Mouse (Mus musculus): ENCODE results near the gene Rptor.

DNA sequence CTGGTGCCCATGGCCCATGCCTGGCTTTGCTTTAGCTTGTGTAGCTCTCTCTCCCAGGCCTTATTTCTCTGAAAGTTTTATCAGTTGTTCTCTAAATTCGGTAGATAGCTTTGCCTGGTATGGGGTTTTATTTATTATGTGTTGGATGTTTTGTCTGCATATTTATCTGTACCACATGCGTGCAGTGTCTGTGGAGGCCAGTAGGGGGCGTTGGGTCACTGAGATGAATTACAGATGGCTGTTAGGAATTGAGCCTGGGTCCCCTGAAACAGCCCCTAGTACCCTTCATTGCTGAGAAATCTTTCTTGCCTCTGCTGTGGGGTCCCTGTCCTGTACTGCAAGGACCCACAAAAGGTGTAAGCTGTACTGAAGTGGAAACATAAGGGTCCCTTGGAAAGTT, 24.5 kb downstream of the Rptor start:
- TF ChIP-seq CTCF (IDR thresholded peaks at IDR 0.05) (peak; percentile 36), POLR2A (IDR thresholded peaks at IDR 0.05; ENCODE audit: insufficient read depth, low read depth, low read length) (no peak)

All from heart, adult 2 months (tissue).